Mouse (Mus musculus) ES-E14 (cell line): ENCODE measurements around the gene Epb41. TPM values are rescaled to one million over a fixed set of nuclear protein-coding genes. Genes with fewer than 3 reads are reported as not detected.

Experiments used
- DNase-seq: peaks from one replicate; pipeline ENCODE4 v3.0.0-alpha.2; 2013; ENCODE audit warnings: low read depth, low spot score
- H3K27ac ChIP-seq: 2 replicates; pipeline ENCODE4 v1.5.1; 2012; ENCODE audit warnings: low read depth, mild to moderate bottlenecking, low read length, moderate library complexity, mixed read lengths; ENCODE audit not compliant: poor library complexity, insufficient read depth, severe bottlenecking
- H3K36me3 ChIP-seq: 2 replicates; pipeline ENCODE4 v1.6.1; 2012; ENCODE audit warnings: mild to moderate bottlenecking, low read length, moderate library complexity, mixed read lengths; ENCODE audit not compliant: control insufficient read depth, poor library complexity, insufficient read depth, severe bottlenecking
- H3K4me1 ChIP-seq, 2 experiments: fragments of 150-350 bp in 1 of 2; sonication (generic) in 1 of 2; 2 replicates each; pipeline ENCODE4 v1.6.1; 2012; ENCODE audit warnings: low read length in 2 of 2, mild to moderate bottlenecking in 1 of 2, mixed read lengths in 1 of 2; ENCODE audit not compliant: control insufficient read depth in 2 of 2, insufficient read depth in 2 of 2, poor library complexity in 1 of 2
- H3K4me3 ChIP-seq, 2 experiments: fragments of 150-350 bp in 1 of 2; sonication (generic) in 1 of 2; 2 replicates each; pipeline ENCODE4 v1.5.1; 2012; ENCODE audit warnings: low read length in 2 of 2, low read depth in 1 of 2, mild to moderate bottlenecking in 1 of 2, mixed read lengths in 1 of 2; ENCODE audit not compliant: insufficient read depth in 1 of 2, poor library complexity in 1 of 2, severe bottlenecking in 1 of 2
- H3K9ac ChIP-seq: 2 replicates; pipeline ENCODE4 v1.6.1; 2012; ENCODE audit warnings: low read depth, mild to moderate bottlenecking, low read length, mixed read lengths; ENCODE audit not compliant: poor library complexity, insufficient read depth, severe bottlenecking
- H3K9me3 ChIP-seq: fragments of 150-350 bp; sonication (generic); 2 replicates; pipeline ENCODE4 v1.6.1; 2012; ENCODE audit warnings: low read depth, mild to moderate bottlenecking, low read length; ENCODE audit not compliant: control insufficient read depth, insufficient read depth
- CHD2 ChIP-seq: IDR thresholded peaks from 2 replicates; pipeline ENCODE4 v1.6.1; 2014; ENCODE audit warnings: mild to moderate bottlenecking, low read depth, low read length, inconsistent platforms
- HCFC1 ChIP-seq: IDR thresholded peaks from 2 replicates; pipeline ENCODE4 v1.6.1; 2012; ENCODE audit warnings: low read length, inconsistent platforms, borderline replicate concordance; ENCODE audit not compliant: insufficient read depth
- MAFK ChIP-seq: IDR thresholded peaks from 2 replicates; pipeline ENCODE4 v1.6.1; 2014; ENCODE audit warnings: mild to moderate bottlenecking, low read depth, low read length, inconsistent platforms; ENCODE audit not compliant: insufficient read depth
- ZC3H11A ChIP-seq: IDR thresholded peaks from 2 replicates; pipeline ENCODE4 v1.6.1; 2012; ENCODE audit warnings: low read depth, mild to moderate bottlenecking, inconsistent platforms, low read length, borderline replicate concordance
- ZNF384 ChIP-seq: IDR thresholded peaks from 2 replicates; pipeline ENCODE4 v1.6.1; 2012; ENCODE audit warnings: low read depth, low read length, inconsistent platforms
- in situ Hi-C, 2 experiments: fragments of 600-800 bp; cut with MboI; formaldehyde crosslinking; loops; one replicate each; pipeline ENCODE4 v1.15.1; 2025; ENCODE audit warnings: low sequenced_read_pairs in 2 of 2, inconsistent platforms in 1 of 2; ENCODE audit not compliant: unreplicated experiment in 2 of 2
- total RNA-seq: library from RNA; depleted of rRNA; stranded (reverse); fragments of 300-350 nt; gene quantifications from 2 replicates; pipeline ENCODE4 v1.2.3, GENCODE M21; 2012

Epb41 gene
- total RNA-seq, 1 experiment, result 16.3 TPM

GRCm38 (mm10) chr4:132038809-132039208, 36.3 kb downstream of the Epb41 start:
- TF ChIP-seq ZC3H11A, result no peak
- in situ Hi-C loops, result no loop called here
- H3K9ac ChIP-seq, result no peak overlapping the region
- H3K27ac ChIP-seq, result no peak overlapping the region
- no peak overlapping the region for H3K4me3 ChIP-seq
- no peak for DNase-seq
- no peaks in the 10 kb centered on the region for H3K9me3 ChIP-seq
- H3K36me3 ChIP-seq, result no peaks in the 10 kb centered on the region; the same call in 1 of the 2 replicates
- no peaks in the 10 kb centered on the region for H3K4me1 ChIP-seq

DNA sequence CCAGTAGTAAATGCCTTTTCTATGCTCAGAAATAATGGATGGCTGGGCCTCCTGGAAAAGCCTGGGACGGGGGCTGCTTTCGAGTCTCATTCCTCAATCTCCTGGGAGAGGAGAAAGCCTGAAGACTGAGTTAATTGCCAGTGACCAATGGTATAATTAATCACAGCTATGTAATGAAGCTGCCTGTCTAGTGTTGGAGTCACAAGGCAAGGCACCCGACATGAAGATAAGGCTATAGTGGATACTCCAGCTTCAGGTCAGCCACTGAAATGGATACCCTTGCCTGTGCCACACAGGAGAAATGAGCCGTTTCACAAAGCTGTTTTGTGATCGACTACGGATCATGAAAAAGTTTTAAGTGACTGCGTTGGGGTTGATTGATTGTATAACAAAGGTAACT, 37.1 kb downstream of the Epb41 start:
- in situ Hi-C loops, result no loop called here
- no peak overlapping the region for H3K4me3 ChIP-seq
- H3K9ac ChIP-seq, result no peak overlapping the region
- no peaks in the 10 kb centered on the region for H3K4me1 ChIP-seq
- TF ChIP-seq MAFK (no peak), CHD2 (no peak), HCFC1 (no peak), ZC3H11A (no peak), ZNF384 (no peak)
- H3K9me3 ChIP-seq, result no peaks in the 10 kb centered on the region
- H3K36me3 ChIP-seq, result no peaks in the 10 kb centered on the region; the same call in 1 of the 2 replicates
- DNase-seq, result no peak
- no peak overlapping the region for H3K27ac ChIP-seq

DNA sequence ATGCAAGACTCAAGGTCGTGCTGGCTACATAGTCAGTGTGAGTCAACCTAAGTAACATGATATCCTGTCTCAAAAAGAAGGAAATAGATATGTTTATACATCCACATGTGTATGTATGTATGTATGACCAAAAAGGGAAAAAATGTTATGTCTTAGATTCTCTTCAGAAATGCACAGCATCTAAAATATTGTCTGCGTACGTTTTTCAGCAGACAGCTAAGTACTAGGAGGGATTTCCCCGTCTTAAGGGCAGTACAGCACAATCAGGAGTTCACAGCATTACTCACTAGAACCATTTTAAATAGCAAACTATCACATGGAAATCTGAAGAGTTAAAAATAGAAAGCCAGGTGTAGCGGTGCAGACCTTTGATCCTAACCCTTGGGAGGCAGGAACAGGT, 38.0 kb downstream of the Epb41 start:
- H3K9me3 ChIP-seq, result no peaks in the 10 kb centered on the region
- no peak overlapping the region for H3K4me3 ChIP-seq
- H3K36me3 ChIP-seq, result no peaks in the 10 kb centered on the region; the same call in 1 of the 2 replicates
- TF ChIP-seq CHD2 (no peak), ZNF384 (no peak), ZC3H11A (no peak), MAFK (no peak), HCFC1 (no peak)
- in situ Hi-C loops, result no loop called here
- no peaks in the 10 kb centered on the region for H3K4me1 ChIP-seq
- DNase-seq, result no peak
- H3K9ac ChIP-seq, result no peak overlapping the region
- H3K27ac ChIP-seq, result no peak overlapping the region

DNA sequence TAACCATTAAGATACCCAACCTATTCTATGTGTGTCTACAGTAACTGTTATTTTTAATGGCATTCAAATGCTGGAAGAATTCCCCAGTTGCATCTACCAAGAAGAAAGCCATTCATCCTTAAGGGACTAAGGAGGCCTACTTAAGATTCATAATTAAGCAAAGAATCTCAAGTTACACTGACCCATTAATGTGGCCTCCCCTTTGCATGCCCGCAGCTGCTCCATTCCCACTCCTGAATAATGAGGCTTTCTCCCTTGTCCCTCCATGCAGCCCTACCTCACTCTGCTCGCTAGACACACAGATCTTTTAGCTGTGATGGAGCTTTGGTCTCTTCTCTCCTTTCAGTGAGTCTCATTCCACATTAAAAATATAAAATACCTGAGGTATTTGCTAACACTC, 40.9 kb downstream of the Epb41 start:
- in situ Hi-C loops, result no loop called here
- TF ChIP-seq CHD2 (no peak), ZC3H11A (no peak), ZNF384 (no peak), MAFK (no peak), HCFC1 (no peak)
- no peak overlapping the region for H3K9ac ChIP-seq

GRCm38 (mm10) chr4:132033183-132033582, 41.9 kb downstream of the Epb41 start:
- in situ Hi-C loops, result no loop called here
- no peaks in the 10 kb centered on the region for H3K36me3 ChIP-seq
- no peaks in the 10 kb centered on the region for H3K4me1 ChIP-seq
- no peak overlapping the region for H3K27ac ChIP-seq
- TF ChIP-seq ZNF384 (peak; percentile 39; the same call in 1 of the 2 replicates), MAFK (no peak)
- H3K9ac ChIP-seq, result no peak overlapping the region
- no peaks in the 10 kb centered on the region for H3K9me3 ChIP-seq
- no peak overlapping the region for H3K4me3 ChIP-seq
- DNase-seq, result no peak

More for the DNA sequence above, 40.9 kb downstream of the Epb41 start:
- no peak overlapping the region for H3K4me3 ChIP-seq
- H3K27ac ChIP-seq, result no peak overlapping the region
- no peak for DNase-seq
- H3K36me3 ChIP-seq, result no peaks in the 10 kb centered on the region
- H3K4me1 ChIP-seq, result no peaks in the 10 kb centered on the region
- H3K9me3 ChIP-seq, result no peaks in the 10 kb centered on the region
